Mouse (Mus musculus) gastrocnemius, adult 18-20 months (tissue): ENCODE measurements around the gene Arvcf. TPM values are rescaled to one million over a fixed set of nuclear protein-coding genes. Genes with fewer than 3 reads are reported as not detected.

Experiments
- DNase-seq: peaks from one replicate; pipeline ENCODE4 v3.0.0; 2021; ENCODE audit warnings: low spot score
- microRNA-seq: library from miRNA; unstranded; fragments of <30 nt; microRNA quantifications from one replicate; pipeline ENCODE4 v1.2.0, GENCODE M21; 2021
- total RNA-seq, 2 experiments: library from RNA; stranded (reverse); gene quantifications; 2 replicates each; pipeline ENCODE4 v1.2.3; 2021

Gene Arvcf
- total RNA-seq, 2 experiments from 2014 or later = 7.7 to 8.4 TPM

- DNase-seq = no peak
These were observed 78.9 kb downstream of the Arvcf start, which contains the start of gene Comt for GRCm38 (mm10) chr16:18426802-18427280. Gene Comt, minus strand, starts transcription at chr16:18426852.

- no peak for DNase-seq
These were observed 80.1 kb downstream of the Arvcf start for GRCm38 (mm10) chr16:18428011-18428515.

- no peak for DNase-seq
These were observed 80.6 kb downstream of the Arvcf start for GRCm38 (mm10) chr16:18428516-18429042.

- no peak for DNase-seq
These were observed 81.7 kb downstream of the Arvcf start for GRCm38 (mm10) chr16:18429641-18430040.

- DNase-seq = no peak
These were observed 82.7 kb downstream of the Arvcf start for GRCm38 (mm10) chr16:18430641-18431212.

GRCm38 (mm10) chr16:18433341-18433920 lies 85.4 kb downstream of the Arvcf start:
- DNase-seq = no peak

GRCm38 (mm10) chr16:18436128-18436527 lies 88.1 kb downstream of the Arvcf start:
- DNase-seq = no peak

GRCm38 (mm10) chr16:18443385-18443841 lies 95.4 kb downstream of the Arvcf start:
- DNase-seq = peak; percentile 97

GRCm38 (mm10) chr16:18447243-18447642 lies 99.3 kb downstream of the Arvcf start:
- DNase-seq = no peak

GRCm38 (mm10) chr16:18448104-18448503 lies 100.1 kb downstream of the Arvcf start:
- DNase-seq = no peak

- DNase-seq = no peak
These were observed 101.0 kb downstream of the Arvcf start for GRCm38 (mm10) chr16:18449005-18449404.

GRCm38 (mm10) chr16:18451486-18452181 lies 103.7 kb downstream of the Arvcf start:
- no peak for DNase-seq

GRCm38 (mm10) chr16:18452361-18452862 lies 104.4 kb downstream of the Arvcf start:
- no peak for DNase-seq

- no peak for DNase-seq
These were observed 105.9 kb downstream of the Arvcf start for GRCm38 (mm10) chr16:18453846-18454245.

GRCm38 (mm10) chr16:18455407-18455806 lies 107.4 kb downstream of the Arvcf start:
- DNase-seq = no peak

Small RNA genes within 50 kb of the gene (microRNA-seq; reads per million reads assigned to microRNA genes)
- gene Gm26219 = not detected
- 846 reads per million, percentile 82 among the genes with 10 or more reads in this experiment for gene Mir185

Other genes with a start within 250 kb of the Arvcf start
- under 1 TPM in 1 of 2 experiments, not detected in 1; 0.11 TPM for gene Rtn4r, start 220.5 kb upstream of the Arvcf start, total RNA-seq
- not detected for gene Ccdc188, start 130.3 kb upstream of the Arvcf start, total RNA-seq
- 10 to 100 TPM; 23.7 to 27.3 TPM for gene Zdhhc8, start 113.0 kb upstream of the Arvcf start, total RNA-seq
- gene Trmt2a, start 99.5 kb upstream of the Arvcf start, total RNA-seq = 10 to 100 TPM in 1 of 2 experiments, 1 to 10 TPM in 1; 9.2 to 11.2 TPM
- 10 to 100 TPM; 20.0 to 26.0 TPM for gene Ranbp1, start 99.5 kb upstream of the Arvcf start, total RNA-seq
- not detected for gene Gm49776, start 89.9 kb upstream of the Arvcf start, total RNA-seq
- gene Dgcr8, start 58.9 kb upstream of the Arvcf start, total RNA-seq = 10 to 100 TPM; 11.2 to 11.8 TPM
- gene Tango2, start 79 bp upstream of the Arvcf start, total RNA-seq = 10 to 100 TPM; 42.5 to 54.5 TPM
- gene Txnrd2, start 78.2 kb downstream of the Arvcf start, total RNA-seq = 10 to 100 TPM; 19.8 to 20.8 TPM
- 10 to 100 TPM; 37.3 to 41.0 TPM for gene Comt, start 78.7 kb downstream of the Arvcf start, total RNA-seq
- gene Gnb1l, start 150.5 kb downstream of the Arvcf start, total RNA-seq = 1 to 10 TPM; 3.2 to 5.0 TPM
- 1 to 10 TPM; 3.0 to 3.2 TPM for gene Rtl10, start 150.7 kb downstream of the Arvcf start, total RNA-seq
- 10 to 100 TPM in 1 of 2 experiments, 1 to 10 TPM in 1; 9.3 to 20.9 TPM for gene Tbx1, start 242.5 kb downstream of the Arvcf start, total RNA-seq